Mouse (Mus musculus): ENCODE data around the gene Tmem95. TPM values are rescaled to one million over a fixed set of nuclear protein-coding genes. Genes with fewer than 3 reads are reported as not detected.

The Tmem95 gene
- polyA plus RNA-seq (2012; rRNA removed; ENCODE audit: low replicate concordance), result not detected in 2 replicates

GRCm38 (mm10) chr11:69877878-69878277 lies at the start of gene Tmem95:
TSS of gene Tmem95 (minus strand) at chr11:69878018.

GRCm38 (mm10) chr11:69921114-69922011 lies 43.5 kb upstream of the Tmem95 start, which contains the start of gene Eif5a:
TSS of gene Eif5a (minus strand) at chr11:69921958.

GRCm38 (mm10) chr11:69913554-69914371 lies 35.9 kb upstream of the Tmem95 start, which contains the start of gene Gps2:
TSS of gene Gps2 (plus strand) at chr11:69913888.

GRCm38 (mm10) chr11:69900471-69901405 lies 22.9 kb upstream of the Tmem95 start, which contains the start of the genes 2810408A11Rik and Neurl4:
TSS of gene 2810408A11Rik (minus strand) at chr11:69900987.
TSS of gene Neurl4 (plus strand) at chr11:69901072.

GRCm38 (mm10) chr11:69895291-69895690 lies 17.5 kb upstream of the Tmem95 start, which contains the start of gene Acap1:
TSS of gene Acap1 (minus strand) at chr11:69895539.

GRCm38 (mm10) chr11:69880853-69881603 lies 3.2 kb upstream of the Tmem95 start, which contains the start of gene Kctd11:
TSS of gene Kctd11 (minus strand) at chr11:69881406.

GRCm38 (mm10) chr11:69858113-69858998 lies 19.5 kb downstream of the Tmem95 start, which contains the start of gene Tnk1:
TSS of gene Tnk1 (minus strand) at chr11:69858730.

GRCm38 (mm10) chr11:69846198-69846680 lies 31.6 kb downstream of the Tmem95 start, which contains the start of gene Plscr3:
TSS of gene Plscr3 (plus strand) at chr11:69846376.

GRCm38 (mm10) chr11:69837952-69838713 lies 39.7 kb downstream of the Tmem95 start, which contains the start of gene Tmem256:
TSS of gene Tmem256 (plus strand) at chr11:69838514.

GRCm38 (mm10) chr11:69837604-69837951 lies 40.2 kb downstream of the Tmem95 start, which contains the start of gene Nlgn2:
TSS of gene Nlgn2 (minus strand) at chr11:69837784.

Other genes starting within 250 kb of the Tmem95 start
- gene Fxr2, start 245.0 kb downstream of the Tmem95 start, polyA plus RNA-seq (2012; rRNA removed; ENCODE audit: low replicate concordance), result 58.6 and 88.5 TPM in 2 replicates
- 0.15 and 0.24 TPM in 2 replicates for gene Sox15, start 222.7 kb downstream of the Tmem95 start, polyA plus RNA-seq (2012; rRNA removed; ENCODE audit: low replicate concordance)
- 144 and 237 TPM in 2 replicates for gene Mpdu1, start 215.4 kb downstream of the Tmem95 start, polyA plus RNA-seq (2012; rRNA removed; ENCODE audit: low replicate concordance)
- 56.3 and 61.7 TPM in 2 replicates for gene Cd68, start 211.9 kb downstream of the Tmem95 start, polyA plus RNA-seq (2012; rRNA removed; ENCODE audit: low replicate concordance)
- gene Eif4a1, start 205.6 kb downstream of the Tmem95 start, polyA plus RNA-seq (2012; rRNA removed; ENCODE audit: low replicate concordance), result 319 and 587 TPM in 2 replicates
- gene Senp3, start 195.9 kb downstream of the Tmem95 start, polyA plus RNA-seq (2012; rRNA removed; ENCODE audit: low replicate concordance), result 85.1 and 101 TPM in 2 replicates
- 6.3 and 13.6 TPM in 2 replicates for gene Tnfsf13, start 192.2 kb downstream of the Tmem95 start, polyA plus RNA-seq (2012; rRNA removed; ENCODE audit: low replicate concordance)
- gene Tnfsf12, start 182.2 kb downstream of the Tmem95 start, polyA plus RNA-seq (2012; rRNA removed; ENCODE audit: low replicate concordance), result 46.0 and 77.8 TPM in 2 replicates
- 9.8 and 12.9 TPM in 2 replicates for gene Tnfsfm13, start 181.9 kb downstream of the Tmem95 start, polyA plus RNA-seq (2012; rRNA removed; ENCODE audit: low replicate concordance)
- 15.1 and 47.7 TPM in 2 replicates for gene Polr2a, start 119.4 kb downstream of the Tmem95 start, polyA plus RNA-seq (2012; rRNA removed; ENCODE audit: low replicate concordance)
- 0.10 and 0.21 TPM in 2 replicates for gene Slc35g3, start 116.0 kb downstream of the Tmem95 start, polyA plus RNA-seq (2012; rRNA removed; ENCODE audit: low replicate concordance)
- 44.2 and 58.0 TPM in 2 replicates for gene Zbtb4, start 112.1 kb downstream of the Tmem95 start, polyA plus RNA-seq (2012; rRNA removed; ENCODE audit: low replicate concordance)
- 15.3 and 30.1 TPM in 2 replicates for gene Chrnb1, start 82.1 kb downstream of the Tmem95 start, polyA plus RNA-seq (2012; rRNA removed; ENCODE audit: low replicate concordance)
- 9.8 and 16.7 TPM in 2 replicates for gene Fgf11, start 76.2 kb downstream of the Tmem95 start, polyA plus RNA-seq (2012; rRNA removed; ENCODE audit: low replicate concordance)
- 0.16 and 7.0 TPM in 2 replicates for gene Tmem102, start 72.4 kb downstream of the Tmem95 start, polyA plus RNA-seq (2012; rRNA removed; ENCODE audit: low replicate concordance)
- gene Gm39566, start 62.7 kb downstream of the Tmem95 start, polyA plus RNA-seq (2012; rRNA removed; ENCODE audit: low replicate concordance), result not detected in 2 replicates
- gene Spem2, start 59.6 kb downstream of the Tmem95 start, polyA plus RNA-seq (2012; rRNA removed; ENCODE audit: low replicate concordance), result not detected in 2 replicates
- 0.31 TPM in 1 of 2 replicates, not detected in the other for gene Spem1, start 55.8 kb downstream of the Tmem95 start, polyA plus RNA-seq (2012; rRNA removed; ENCODE audit: low replicate concordance)
- gene Nlgn2, start 40.2 kb downstream of the Tmem95 start, polyA plus RNA-seq (2012; rRNA removed; ENCODE audit: low replicate concordance), result 21.2 and 76.1 TPM in 2 replicates
- gene Tmem256, start 39.5 kb downstream of the Tmem95 start, polyA plus RNA-seq (2012; rRNA removed; ENCODE audit: low replicate concordance), result 256 and 336 TPM in 2 replicates
- gene Plscr3, start 31.6 kb downstream of the Tmem95 start, polyA plus RNA-seq (2012; rRNA removed; ENCODE audit: low replicate concordance), result 134 and 164 TPM in 2 replicates
- gene Tnk1, start 19.3 kb downstream of the Tmem95 start, polyA plus RNA-seq (2012; rRNA removed; ENCODE audit: low replicate concordance), result 5.0 and 6.3 TPM in 2 replicates
- gene Kctd11, start 3.4 kb upstream of the Tmem95 start, polyA plus RNA-seq (2012; rRNA removed; ENCODE audit: low replicate concordance), result 9.5 and 11.7 TPM in 2 replicates
- 3.5 and 5.1 TPM in 2 replicates for gene Acap1, start 17.5 kb upstream of the Tmem95 start, polyA plus RNA-seq (2012; rRNA removed; ENCODE audit: low replicate concordance)
- 0.82 and 2.1 TPM in 2 replicates for gene 2810408A11Rik, start 23.0 kb upstream of the Tmem95 start, polyA plus RNA-seq (2012; rRNA removed; ENCODE audit: low replicate concordance)
- 40.1 and 69.0 TPM in 2 replicates for gene Neurl4, start 23.1 kb upstream of the Tmem95 start, polyA plus RNA-seq (2012; rRNA removed; ENCODE audit: low replicate concordance)
- gene Gps2, start 35.9 kb upstream of the Tmem95 start, polyA plus RNA-seq (2012; rRNA removed; ENCODE audit: low replicate concordance), result 74.4 and 90.7 TPM in 2 replicates
- 533 and 726 TPM in 2 replicates for gene Eif5a, start 43.9 kb upstream of the Tmem95 start, polyA plus RNA-seq (2012; rRNA removed; ENCODE audit: low replicate concordance)
- 8.7 and 20.8 TPM in 2 replicates for gene Ybx2, start 57.8 kb upstream of the Tmem95 start, polyA plus RNA-seq (2012; rRNA removed; ENCODE audit: low replicate concordance)
- gene Slc2a4, start 70.2 kb upstream of the Tmem95 start, polyA plus RNA-seq (2012; rRNA removed; ENCODE audit: low replicate concordance), result 205 and 344 TPM in 2 replicates
- gene Cldn7, start 86.8 kb upstream of the Tmem95 start, polyA plus RNA-seq (2012; rRNA removed; ENCODE audit: low replicate concordance), result 0.49 and 65.8 TPM in 2 replicates
- 106 and 148 TPM in 2 replicates for gene Ctdnep1, start 103.1 kb upstream of the Tmem95 start, polyA plus RNA-seq (2012; rRNA removed; ENCODE audit: low replicate concordance)
- gene Elp5, start 104.5 kb upstream of the Tmem95 start, polyA plus RNA-seq (2012; rRNA removed; ENCODE audit: low replicate concordance), result 95.6 and 101 TPM in 2 replicates
- gene Gabarap, start 113.1 kb upstream of the Tmem95 start, polyA plus RNA-seq (2012; rRNA removed; ENCODE audit: low replicate concordance), result 566 and 640 TPM in 2 replicates
- 17.1 and 38.9 TPM in 2 replicates for gene Phf23, start 117.8 kb upstream of the Tmem95 start, polyA plus RNA-seq (2012; rRNA removed; ENCODE audit: low replicate concordance)
- 9.4 and 27.1 TPM in 2 replicates for gene Dvl2, start 122.6 kb upstream of the Tmem95 start, polyA plus RNA-seq (2012; rRNA removed; ENCODE audit: low replicate concordance)
- gene Acadvl, start 137.4 kb upstream of the Tmem95 start, polyA plus RNA-seq (2012; rRNA removed; ENCODE audit: low replicate concordance), result 153 and 251 TPM in 2 replicates
- gene Dlg4, start 138.9 kb upstream of the Tmem95 start, polyA plus RNA-seq (2012; rRNA removed; ENCODE audit: low replicate concordance), result 16.9 and 56.2 TPM in 2 replicates
- gene Asgr1, start 176.1 kb upstream of the Tmem95 start, polyA plus RNA-seq (2012; rRNA removed; ENCODE audit: low replicate concordance), result 0.13 and 0.24 TPM in 2 replicates
- gene Asgr2, start 214.6 kb upstream of the Tmem95 start, polyA plus RNA-seq (2012; rRNA removed; ENCODE audit: low replicate concordance), result 1.3 and 5.5 TPM in 2 replicates